Mouse (Mus musculus) retina, embryonic 14.5 days (tissue): ENCODE results near the gene Olfml2b.
A peak's percentile ranks its signal among the peaks of the same experiment; 100 is the strongest.

Experiments used
- DNase-seq: peaks from one replicate; pipeline ENCODE4 v3.0.0-alpha.2; 2015; ENCODE audit warnings: low spot score

Gene Olfml2b

GRCm38 (mm10) chr1:170644255-170645205, at the start of gene Olfml2b:
Gene Olfml2b, plus strand, starts transcription at chr1:170644532.
- DNase-seq, result peak; percentile 87

DNA sequence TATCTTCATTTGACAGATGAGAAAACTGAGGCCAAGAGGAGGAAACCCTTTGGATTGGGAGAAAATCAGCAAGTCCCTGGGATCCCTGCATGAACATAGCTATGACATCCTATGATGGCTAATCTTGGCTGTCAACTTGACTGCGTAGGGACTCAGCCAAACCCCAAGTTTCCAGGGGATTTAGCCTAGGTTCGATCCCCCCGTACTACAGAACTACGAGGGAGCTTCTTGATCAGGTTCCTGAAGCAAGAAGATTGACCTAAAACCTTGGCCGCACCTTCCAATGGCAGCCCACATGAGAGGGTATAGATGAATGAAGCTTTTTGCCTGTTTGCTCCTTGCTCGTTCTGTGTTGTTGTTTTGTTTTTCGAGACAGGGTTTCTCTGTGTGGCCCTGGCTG, 49.8 kb upstream of the Olfml2b start:
- no peak for DNase-seq

- DNase-seq, result no peak
Measured at GRCm38 (mm10) chr1:170605228-170606001, 38.9 kb upstream of the Olfml2b start.

GRCm38 (mm10) chr1:170607231-170607917, 37.0 kb upstream of the Olfml2b start:
- no peak for DNase-seq

DNA sequence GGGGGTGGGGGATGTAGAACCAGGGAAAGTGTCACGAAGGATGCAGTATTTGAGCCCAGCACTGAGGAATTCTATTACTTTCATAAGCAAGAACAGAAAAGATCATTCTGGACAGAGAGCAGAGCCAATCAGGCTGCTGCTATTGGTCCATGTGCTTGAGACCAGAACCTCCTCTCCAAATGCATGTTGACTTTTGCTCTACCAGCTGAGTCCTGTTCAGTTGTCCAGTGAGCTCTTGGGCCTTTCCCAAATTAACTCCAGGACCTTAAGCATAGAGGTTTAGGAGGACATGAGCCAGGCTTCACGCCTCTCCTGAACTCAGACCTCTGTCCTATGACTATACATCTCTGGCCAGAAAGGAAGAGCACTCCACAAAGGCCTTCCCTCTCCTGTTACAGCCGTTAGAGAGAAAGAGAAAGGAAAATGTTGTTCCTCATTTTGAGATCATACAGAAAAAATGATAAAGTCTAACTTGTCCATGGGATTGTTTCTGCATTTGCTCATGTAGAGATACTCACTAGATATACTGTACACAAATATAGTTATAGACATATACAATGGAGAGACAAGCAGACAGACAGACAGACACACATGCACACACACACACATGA, 35.8 kb upstream of the Olfml2b start:
- no peak for DNase-seq

GRCm38 (mm10) chr1:170609872-170610271, 34.5 kb upstream of the Olfml2b start:
- DNase-seq, result no peak

- no peak for DNase-seq
Measured at GRCm38 (mm10) chr1:170610289-170610688, 34.0 kb upstream of the Olfml2b start.

GRCm38 (mm10) chr1:170610695-170611094, 33.6 kb upstream of the Olfml2b start:
- no peak for DNase-seq

DNA sequence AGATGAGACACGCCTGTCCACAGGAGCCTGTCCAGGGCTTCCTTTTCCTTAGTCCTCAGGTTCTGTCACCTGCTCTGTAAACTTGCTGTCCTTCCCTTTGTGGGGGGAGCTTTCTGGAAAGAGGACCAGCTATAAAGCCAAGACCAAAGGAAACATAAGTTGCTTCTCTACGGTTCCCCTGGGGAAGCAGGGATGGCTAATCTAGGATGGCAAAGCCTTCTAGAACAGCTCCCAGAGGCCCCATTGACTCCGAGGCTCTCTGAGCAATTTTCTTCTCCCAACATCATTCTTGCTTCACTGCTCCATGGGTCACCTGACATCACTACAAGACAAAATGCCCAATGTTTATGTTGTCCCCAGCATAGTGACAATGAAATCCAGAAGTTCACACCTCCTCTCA, 32.7 kb upstream of the Olfml2b start:
- no peak for DNase-seq

DNA sequence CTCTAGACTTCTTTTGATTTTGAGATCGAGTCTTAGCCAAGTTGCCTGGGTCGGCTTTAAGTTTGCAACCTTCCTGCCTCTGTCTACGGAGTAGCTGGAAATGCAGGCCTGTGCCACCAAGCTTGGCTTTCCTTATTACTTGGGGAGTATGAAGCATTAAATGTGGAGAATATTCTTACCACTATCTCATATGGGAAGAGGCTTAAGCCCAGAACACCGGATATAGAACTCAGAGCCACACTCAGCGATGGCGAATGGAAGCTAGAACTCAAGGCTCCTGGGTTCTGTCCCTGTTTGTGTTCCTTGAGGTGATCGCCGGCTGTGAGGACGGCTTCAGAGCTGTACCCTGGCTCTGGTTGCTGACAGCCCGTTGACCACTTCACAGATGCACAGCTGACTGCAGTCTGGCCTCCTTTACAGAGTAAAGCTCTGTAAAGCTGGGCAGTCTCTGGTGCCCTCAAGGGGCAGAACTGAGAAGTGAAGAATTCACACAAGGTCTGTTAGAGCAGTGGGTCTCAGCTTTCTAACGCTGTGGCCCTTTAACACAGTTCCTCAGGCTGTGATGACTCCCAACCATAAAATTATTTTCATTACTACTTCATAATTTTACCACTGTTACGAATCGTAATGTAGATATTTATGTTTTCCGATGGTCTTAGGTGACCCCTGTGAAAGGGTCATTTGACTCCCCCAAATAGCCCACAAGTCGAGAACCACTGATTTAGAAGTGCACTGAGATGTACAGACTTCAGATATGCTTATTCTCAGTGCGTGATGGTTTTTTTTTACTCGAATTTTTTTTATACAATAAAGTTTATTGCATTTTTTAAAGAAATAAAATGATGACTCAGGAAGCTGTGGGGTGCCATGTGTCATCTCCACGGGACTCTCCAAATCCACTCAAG, 31.1 kb upstream of the Olfml2b start:
- DNase-seq, result peak; percentile 91

DNA sequence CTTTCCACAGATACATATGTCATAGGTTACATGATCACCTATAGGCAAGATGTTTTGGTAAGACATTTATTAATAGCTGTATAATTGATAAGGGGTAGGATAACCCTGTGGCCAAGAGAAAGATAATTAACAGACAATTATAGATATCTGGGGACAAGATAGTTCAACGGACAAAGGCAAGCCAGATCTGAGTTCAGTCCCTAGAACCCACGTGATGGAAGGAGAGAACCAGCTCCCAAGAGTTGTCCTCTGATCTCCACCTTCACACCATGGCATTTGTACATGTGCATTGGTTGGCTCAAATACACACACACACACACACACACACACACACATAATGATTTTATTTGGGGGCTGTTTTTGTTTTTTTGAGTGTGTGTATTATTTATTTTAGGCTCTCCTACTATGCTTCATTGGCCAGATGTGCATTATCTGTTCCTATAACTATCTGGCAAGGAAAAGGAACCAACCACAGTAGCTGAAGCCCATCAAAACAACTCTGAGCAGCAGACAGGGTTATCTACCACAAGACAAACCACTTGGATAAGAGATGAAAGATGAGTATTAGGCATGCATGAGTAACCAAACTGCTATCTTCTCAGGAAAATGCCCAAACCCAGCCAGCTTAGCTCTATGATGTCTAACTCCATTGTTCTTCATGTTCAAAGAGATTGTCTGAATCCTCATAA, 24.5 kb upstream of the Olfml2b start:
- no peak for DNase-seq

GRCm38 (mm10) chr1:170622934-170623333, 21.4 kb upstream of the Olfml2b start:
- DNase-seq, result no peak

DNA sequence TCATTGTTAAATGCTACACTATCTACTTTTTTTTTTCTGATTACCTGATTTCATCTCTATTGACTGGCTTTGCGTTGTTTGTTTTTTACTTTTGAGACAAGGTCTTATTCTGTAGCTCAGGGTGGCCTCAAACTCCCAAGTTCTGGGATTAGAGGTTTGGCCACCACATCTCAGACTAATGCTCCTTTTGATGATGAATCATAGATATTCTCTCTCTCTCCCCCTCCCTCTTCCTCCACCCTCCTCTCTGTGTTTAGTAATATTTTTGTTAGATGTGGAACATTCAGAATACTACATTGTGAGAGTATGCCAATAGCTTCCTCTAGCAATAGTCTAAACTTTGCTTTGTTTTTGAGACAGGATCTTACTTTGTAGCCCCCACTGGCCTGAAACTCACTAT, 20.9 kb upstream of the Olfml2b start:
- DNase-seq, result no peak

- no peak for DNase-seq
Measured at GRCm38 (mm10) chr1:170630489-170630888, 13.8 kb upstream of the Olfml2b start.

DNA sequence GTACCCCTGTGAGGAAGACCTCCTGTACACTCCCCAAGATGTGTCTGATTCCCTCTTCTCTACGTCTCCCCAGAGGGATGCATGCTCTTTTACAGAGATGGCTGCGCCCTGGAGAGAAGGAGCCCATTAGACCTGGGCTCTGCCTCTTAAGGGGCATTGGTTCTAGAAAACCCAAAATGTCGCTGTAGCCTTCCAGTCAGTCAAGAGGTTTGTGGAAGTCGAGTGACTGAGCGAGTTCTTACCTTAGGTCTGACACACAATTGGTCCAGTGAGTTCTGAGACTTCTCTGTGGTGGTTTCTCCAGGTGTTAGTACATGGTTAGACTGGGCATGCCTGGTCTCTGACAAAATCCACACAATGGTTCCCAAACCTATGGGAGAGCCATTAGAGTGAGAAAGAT, 12.8 kb upstream of the Olfml2b start:
- no peak for DNase-seq

GRCm38 (mm10) chr1:170632385-170632784, 11.9 kb upstream of the Olfml2b start:
- peak; percentile 85 for DNase-seq

DNA sequence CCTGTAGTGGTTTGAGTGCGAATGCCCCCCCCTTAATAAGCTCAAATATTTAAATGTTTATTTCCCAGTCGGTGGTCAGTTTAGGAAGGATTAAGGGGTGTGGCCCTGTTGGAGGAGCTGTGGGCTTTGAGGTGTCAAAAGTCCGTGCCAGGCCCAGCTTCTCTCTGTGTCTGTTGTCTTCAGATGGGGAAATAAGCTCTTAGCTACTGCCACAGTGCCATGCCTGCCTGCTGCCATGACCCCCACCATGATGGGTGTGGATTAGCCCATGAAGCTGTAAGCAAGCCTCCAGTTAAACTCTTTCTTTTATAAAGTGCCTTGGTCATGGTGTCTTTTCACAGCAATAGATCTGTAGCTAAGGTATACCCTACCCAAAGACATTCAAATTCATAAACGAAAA, 11.5 kb upstream of the Olfml2b start:
- no peak for DNase-seq

- no peak for DNase-seq
Measured at GRCm38 (mm10) chr1:170638941-170639340, 5.4 kb upstream of the Olfml2b start.

- DNase-seq, result no peak
Measured at GRCm38 (mm10) chr1:170645896-170646605, 1.7 kb downstream of the Olfml2b start.
